Mouse (Mus musculus) brain, embryonic 14.5 days (tissue): ENCODE measurements around the gene Rchy1.

Experiments
- CTCF ChIP-seq: fragments of 200-500 bp; IDR thresholded peaks from 2 replicates; pipeline ENCODE4 v1.5.1; 2012; ENCODE audit warnings: inconsistent platforms, mild to moderate bottlenecking, moderate library complexity, borderline replicate concordance; ENCODE audit not compliant: insufficient read depth, insufficient read length; ENCODE audit errors: extremely low read depth
- POLR2A ChIP-seq: fragments of 200-500 bp; IDR thresholded peaks from 2 replicates; pipeline ENCODE4 v1.6.1; 2012; ENCODE audit warnings: mild to moderate bottlenecking, inconsistent platforms, borderline replicate concordance; ENCODE audit not compliant: poor library complexity, insufficient read depth, insufficient read length, severe bottlenecking; ENCODE audit errors: extremely low read depth

- TF ChIP-seq CTCF: no peak
- no peak for TF ChIP-seq POLR2A
Measured at GRCm38 (mm10) chr5:91911384-91912106, 51.3 kb downstream of the Rchy1 start.
